Mouse (Mus musculus): ENCODE data around the gene Ccl25.

- TF ChIP-seq CTCF (IDR thresholded peaks at IDR 0.05; ENCODE audit: low read depth, low read length) (no peak), POLR2A (IDR thresholded peaks at IDR 0.05; ENCODE audit: extremely low read depth, insufficient read depth, low read length) (no peak)
Measured at GRCm38 (mm10) chr8:4349335-4349734, 24.3 kb downstream of the Ccl25 start.

Measured in liver, adult 2 months (tissue).